Mouse (Mus musculus) cerebellum, adult (tissue): ENCODE measurements at regions not wholly inside any gene's neighbourhood (a gene's known extent, or its start where the extent isn't known, plus 50 kb on each side); places are given as distances from the start of the nearest gene placed in this dataset.
"Not testable (repeated sequence)": the region's sequence is repeated elsewhere in the genome, so short reads cannot be mapped to it uniquely, and the experiment has no call there.

ENCODE experiments used
- ATAC-seq: cut with Nextera tagmentation; 2 replicates; pipeline ENCODE4 v1.9.2; 2017; ENCODE audit warnings: mild to moderate bottlenecking, moderate library complexity, mixed read lengths; ENCODE audit not compliant: insufficient number of reproducible peaks, low FRiP score, low TSS enrichment

GRCm38 (mm10) chr17:50395669-50396068, 102.2 kb upstream of the Dazl start:
- ATAC-seq, result no peak

- no peak for ATAC-seq
Observed at GRCm38 (mm10) chr17:50397324-50397723, 103.9 kb upstream of the Dazl start.

- ATAC-seq, result peak; percentile 90
Observed at GRCm38 (mm10) chr17:50407249-50407990, 101.8 kb upstream of the Plcl2 start.

GRCm38 (mm10) chr17:50408581-50408980, 100.6 kb upstream of the Plcl2 start:
- no peak for ATAC-seq

GRCm38 (mm10) chr17:50409271-50409670, 99.9 kb upstream of the Plcl2 start:
- ATAC-seq, result no peak

- no peak for ATAC-seq
Observed at GRCm38 (mm10) chr17:50409895-50410294, 99.3 kb upstream of the Plcl2 start.

GRCm38 (mm10) chr17:50410296-50410695, 98.9 kb upstream of the Plcl2 start:
- ATAC-seq, result no peak

- no peak for ATAC-seq
Observed at GRCm38 (mm10) chr17:50412446-50412845, 96.8 kb upstream of the Plcl2 start.

GRCm38 (mm10) chr17:50413916-50414315, 95.3 kb upstream of the Plcl2 start:
- no peak for ATAC-seq

GRCm38 (mm10) chr17:50415331-50416005, 93.7 kb upstream of the Plcl2 start:
- no peak for ATAC-seq

GRCm38 (mm10) chr17:50416119-50416518, 93.1 kb upstream of the Plcl2 start:
- no peak for ATAC-seq

- no peak for ATAC-seq
Observed at GRCm38 (mm10) chr17:50416538-50417113, 92.6 kb upstream of the Plcl2 start.

- ATAC-seq, result no peak
Observed at GRCm38 (mm10) chr17:50418863-50419383, 90.3 kb upstream of the Plcl2 start.

- not testable (repeated sequence) for ATAC-seq
Observed at GRCm38 (mm10) chr17:50419551-50419950, 89.7 kb upstream of the Plcl2 start.

GRCm38 (mm10) chr17:50419966-50420365, 89.2 kb upstream of the Plcl2 start:
- ATAC-seq, result peak; percentile 90; the same call in 1 of the 2 replicates

GRCm38 (mm10) chr17:50420690-50421089, 88.5 kb upstream of the Plcl2 start:
- no peak for ATAC-seq

- ATAC-seq, result no peak
Observed at GRCm38 (mm10) chr17:50421476-50421875, 87.7 kb upstream of the Plcl2 start.

GRCm38 (mm10) chr17:50425110-50425509, 84.1 kb upstream of the Plcl2 start:
- ATAC-seq, result no peak

- no peak for ATAC-seq
Observed at GRCm38 (mm10) chr17:50425531-50425930, 83.7 kb upstream of the Plcl2 start.

- ATAC-seq, result no peak
Observed at GRCm38 (mm10) chr17:50426146-50426545, 83.1 kb upstream of the Plcl2 start.

GRCm38 (mm10) chr17:50427331-50428003, 81.7 kb upstream of the Plcl2 start:
- ATAC-seq, result no peak
